Mouse (Mus musculus): Measurements from ENCODE around the gene Ppp4r1. TPM values are rescaled to one million over a fixed set of nuclear protein-coding genes. Genes with fewer than 3 reads are reported as not detected.

Ppp4r1 gene
- polyA plus RNA-seq, 1 experiment: 72.1 TPM

- H3K4me1 ChIP-seq (ENCODE audit: control insufficient read depth, insufficient read depth, low read length): no peaks in the 10 kb centered on the region
- H3K27ac ChIP-seq (ENCODE audit: insufficient read depth, low read length): no peak overlapping the region
- H3K4me3 ChIP-seq (ENCODE audit: insufficient read depth, low read length): no peak overlapping the region
- TF ChIP-seq CTCF (IDR thresholded peaks at IDR 0.05; ENCODE audit: extremely low read depth, insufficient read depth, low read length) (no peak), POLR2A (IDR thresholded peaks at IDR 0.05; ENCODE audit: extremely low read depth, insufficient read depth, low read length) (no peak)
Measured at GRCm38 (mm10) chr17:65822423-65822822, 40.0 kb downstream of the Ppp4r1 start.

GRCm38 (mm10) chr17:65824246-65824645 lies 41.9 kb downstream of the Ppp4r1 start:
- no peak overlapping the region for H3K4me3 ChIP-seq (ENCODE audit: insufficient read depth, low read length)
- TF ChIP-seq CTCF (IDR thresholded peaks at IDR 0.05; ENCODE audit: extremely low read depth, insufficient read depth, low read length) (no peak), POLR2A (IDR thresholded peaks at IDR 0.05; ENCODE audit: extremely low read depth, insufficient read depth, low read length) (no peak)
- no peaks in the 10 kb centered on the region for H3K4me1 ChIP-seq (ENCODE audit: control insufficient read depth, insufficient read depth, low read length)
- H3K27ac ChIP-seq (ENCODE audit: insufficient read depth, low read length): no peak overlapping the region

- peaks cover 3% of the 10 kb centered on the region for H3K4me1 ChIP-seq (ENCODE audit: control insufficient read depth, insufficient read depth, low read length)
- no peak overlapping the region for H3K4me3 ChIP-seq (ENCODE audit: insufficient read depth, low read length)
- TF ChIP-seq POLR2A (IDR thresholded peaks at IDR 0.05; ENCODE audit: extremely low read depth, insufficient read depth, low read length) (no peak), CTCF (IDR thresholded peaks at IDR 0.05; ENCODE audit: extremely low read depth, insufficient read depth, low read length) (no peak)
- no peak overlapping the region for H3K27ac ChIP-seq (ENCODE audit: insufficient read depth, low read length)
Measured at GRCm38 (mm10) chr17:65826257-65826656, 43.9 kb downstream of the Ppp4r1 start.

- Histone ChIP-seq H3K4me1 (ENCODE audit: control insufficient read depth, insufficient read depth, low read length) (peaks cover 3% of the 10 kb centered on the region), H3K27ac (ENCODE audit: insufficient read depth, low read length) (no peak overlapping the region), H3K4me3 (ENCODE audit: insufficient read depth, low read length) (no peak overlapping the region)
- TF ChIP-seq POLR2A (IDR thresholded peaks at IDR 0.05; ENCODE audit: extremely low read depth, insufficient read depth, low read length) (no peak), CTCF (IDR thresholded peaks at IDR 0.05; ENCODE audit: extremely low read depth, insufficient read depth, low read length) (no peak)
Measured at GRCm38 (mm10) chr17:65827119-65827840, 44.9 kb downstream of the Ppp4r1 start.

- Histone ChIP-seq H3K4me1 (ENCODE audit: control insufficient read depth, insufficient read depth, low read length) (peaks cover 3% of the 10 kb centered on the region), H3K4me3 (ENCODE audit: insufficient read depth, low read length) (no peak overlapping the region), H3K27ac (ENCODE audit: insufficient read depth, low read length) (no peak overlapping the region)
- TF ChIP-seq CTCF (IDR thresholded peaks at IDR 0.05; ENCODE audit: extremely low read depth, insufficient read depth, low read length) (no peak), POLR2A (IDR thresholded peaks at IDR 0.05; ENCODE audit: extremely low read depth, insufficient read depth, low read length) (no peak)
Measured at GRCm38 (mm10) chr17:65827904-65828303, 45.5 kb downstream of the Ppp4r1 start.

GRCm38 (mm10) chr17:65828951-65829350 lies 46.6 kb downstream of the Ppp4r1 start:
- no peak for TF ChIP-seq CTCF (IDR thresholded peaks at IDR 0.05; ENCODE audit: extremely low read depth, insufficient read depth, low read length)
- TF ChIP-seq POLR2A (IDR thresholded peaks at IDR 0.05; ENCODE audit: extremely low read depth, insufficient read depth, low read length): no peak
- peaks cover 3% of the 10 kb centered on the region for H3K4me1 ChIP-seq (ENCODE audit: control insufficient read depth, insufficient read depth, low read length)
- H3K4me3 ChIP-seq (ENCODE audit: insufficient read depth, low read length): no peak overlapping the region
- H3K27ac ChIP-seq (ENCODE audit: insufficient read depth, low read length): no peak overlapping the region

- TF ChIP-seq POLR2A (IDR thresholded peaks at IDR 0.05; ENCODE audit: extremely low read depth, insufficient read depth, low read length) (no peak), CTCF (IDR thresholded peaks at IDR 0.05; ENCODE audit: extremely low read depth, insufficient read depth, low read length) (no peak)
- Histone ChIP-seq H3K4me3 (ENCODE audit: insufficient read depth, low read length) (no peak overlapping the region), H3K4me1 (ENCODE audit: control insufficient read depth, insufficient read depth, low read length) (peaks cover 3% of the 10 kb centered on the region), H3K27ac (ENCODE audit: insufficient read depth, low read length) (no peak overlapping the region)
Measured at GRCm38 (mm10) chr17:65830216-65830863, 48.0 kb downstream of the Ppp4r1 start.

- peaks cover 16% of the 10 kb centered on the region for H3K4me1 ChIP-seq (ENCODE audit: control insufficient read depth, insufficient read depth, low read length)
- no peak overlapping the region for H3K27ac ChIP-seq (ENCODE audit: insufficient read depth, low read length)
- TF ChIP-seq POLR2A (IDR thresholded peaks at IDR 0.05; ENCODE audit: extremely low read depth, insufficient read depth, low read length) (no peak), CTCF (IDR thresholded peaks at IDR 0.05; ENCODE audit: extremely low read depth, insufficient read depth, low read length) (no peak)
- no peak overlapping the region for H3K4me3 ChIP-seq (ENCODE audit: insufficient read depth, low read length)
Measured at GRCm38 (mm10) chr17:65833891-65834290, 51.5 kb downstream of the Ppp4r1 start.

- Histone ChIP-seq H3K4me3 (ENCODE audit: insufficient read depth, low read length) (no peak overlapping the region), H3K27ac (ENCODE audit: insufficient read depth, low read length) (peak overlapping the region; percentile 43; the same call in 1 of the 2 replicates)
Measured at GRCm38 (mm10) chr17:65836746-65837145, 54.4 kb downstream of the Ppp4r1 start.

More at GRCm38 (mm10) chr17:65836746-65837145, 54.4 kb downstream of the Ppp4r1 start:
- no peak for TF ChIP-seq POLR2A (IDR thresholded peaks at IDR 0.05; ENCODE audit: extremely low read depth, insufficient read depth, low read length)
- no peak for TF ChIP-seq CTCF (IDR thresholded peaks at IDR 0.05; ENCODE audit: extremely low read depth, insufficient read depth, low read length)
- H3K4me1 ChIP-seq (ENCODE audit: control insufficient read depth, insufficient read depth, low read length): peaks cover 16% of the 10 kb centered on the region
